Mouse (Mus musculus) CH12.LX (cell line): ENCODE measurements around the gene Cib4. TPM values are rescaled to one million over a fixed set of nuclear protein-coding genes. Genes with fewer than 3 reads are reported as not detected.

Experiments
- DNase-seq: peaks from one replicate; pipeline ENCODE4 v3.0.0-alpha.2; 2013; ENCODE audit errors: extremely low read depth
- H3K27ac ChIP-seq: 2 replicates; pipeline ENCODE4 v1.5.1; 2012; ENCODE audit warnings: low read depth, mild to moderate bottlenecking, control low read depth, moderate library complexity; ENCODE audit not compliant: insufficient read depth
- H3K27me3 ChIP-seq: replicated peaks from 2 replicates; pipeline ENCODE3; 2012; ENCODE audit warnings: inconsistent platforms
- H3K36me3 ChIP-seq, 2 experiments: replicated peaks in 1 of 2; 2 replicates each; pipeline versions ENCODE3 to v1.6.1; 2012; ENCODE audit warnings: inconsistent platforms in 1 of 2, low read length in 1 of 2, mild to moderate bottlenecking in 1 of 2, mixed read lengths in 1 of 2, moderate library complexity in 1 of 2; ENCODE audit not compliant: control insufficient read depth in 1 of 2, insufficient read depth in 1 of 2
- H3K4me1 ChIP-seq, 2 experiments: 2 replicates each; pipeline ENCODE4 v1.6.1; 2012; ENCODE audit warnings: inconsistent platforms in 1 of 2, moderate library complexity in 1 of 2; ENCODE audit not compliant: insufficient read depth in 2 of 2, control insufficient read depth in 1 of 2
- H3K4me2 ChIP-seq: 2 replicates; pipeline ENCODE4 v1.6.1; 2012; ENCODE audit warnings: low read depth, mild to moderate bottlenecking, control low read depth; ENCODE audit not compliant: poor library complexity, insufficient read depth, severe bottlenecking
- H3K4me3 ChIP-seq, 3 experiments: fragments of 150-350 bp in 1 of 3; sonication (generic) in 1 of 3; replicated peaks in 1 of 3; 2 replicates each; pipeline versions ENCODE3 to v1.5.1; 2011 to 2012; ENCODE audit warnings: low read depth in 2 of 3, low read length in 2 of 3, mild to moderate bottlenecking in 2 of 3, moderate library complexity in 2 of 3, control low read depth in 1 of 3, improper control_type of control experiment in 1 of 3, inconsistent platforms in 1 of 3, mixed read lengths in 1 of 3; ENCODE audit not compliant: poor library complexity in 1 of 3
- H3K79me2 ChIP-seq: replicated peaks from 2 replicates; pipeline ENCODE4 v1.6.1; 2012; ENCODE audit warnings: mild to moderate bottlenecking, moderate library complexity; ENCODE audit not compliant: control insufficient read depth, poor library complexity, insufficient read depth, severe bottlenecking; ENCODE audit errors: extremely low read depth
- H3K9ac ChIP-seq: 2 replicates; pipeline ENCODE4 v1.6.1; 2012; ENCODE audit warnings: low read depth, mild to moderate bottlenecking, control low read depth, moderate library complexity; ENCODE audit not compliant: insufficient read depth
- H3K9me3 ChIP-seq: replicated peaks from 2 replicates; pipeline ENCODE3; 2012; ENCODE audit warnings: low read length, inconsistent platforms, mixed read lengths
- CHD1 ChIP-seq: IDR thresholded peaks from 2 replicates; pipeline ENCODE4 v1.6.1; 2012; ENCODE audit warnings: low read depth, low read length, improper control_type of control experiment, inconsistent platforms
- CTCF ChIP-seq, 2 experiments: IDR thresholded peaks in 1 of 2; conservative IDR thresholded peaks in 1 of 2; 2 replicates each; pipeline ENCODE4 v1.5.1; 2011 to 2012; ENCODE audit warnings: low read depth in 2 of 2, low read length in 2 of 2, improper control_type of control experiment in 1 of 2, inconsistent platforms in 1 of 2, mild to moderate bottlenecking in 1 of 2, moderate library complexity in 1 of 2
- ELF1 ChIP-seq: IDR thresholded peaks from 2 replicates; pipeline ENCODE4 v1.6.1; 2014; ENCODE audit warnings: low read depth, mild to moderate bottlenecking, inconsistent platforms, low read length, improper control_type of control experiment
- IRF4 ChIP-seq: IDR thresholded peaks from 2 replicates; pipeline ENCODE4 v1.6.1; 2014; ENCODE audit warnings: low read depth, mild to moderate bottlenecking, inconsistent platforms, low read length, improper control_type of control experiment
- JUND ChIP-seq: conservative IDR thresholded peaks from 2 replicates; pipeline ENCODE4 v1.6.1; 2011; ENCODE audit warnings: low read depth, low read length, improper control_type of control experiment
- KAT2A ChIP-seq: IDR thresholded peaks from 2 replicates; pipeline ENCODE4 v1.6.1; 2012; ENCODE audit warnings: low read length, improper control_type of control experiment, inconsistent platforms; ENCODE audit not compliant: insufficient replicate concordance
- MAZ ChIP-seq: IDR thresholded peaks from 2 replicates; pipeline ENCODE4 v1.6.1; 2012; ENCODE audit warnings: low read depth, mild to moderate bottlenecking, inconsistent platforms, low read length, improper control_type of control experiment, moderate library complexity
- MXI1 ChIP-seq: IDR thresholded peaks from 2 replicates; pipeline ENCODE4 v1.6.1; 2011; ENCODE audit warnings: mild to moderate bottlenecking, low read depth, low read length, improper control_type of control experiment
- MYC ChIP-seq: IDR thresholded peaks from 2 replicates; pipeline ENCODE4 v1.6.1; 2011; ENCODE audit warnings: low read depth, mild to moderate bottlenecking, improper control_type of control experiment, low read length
- PAX5 ChIP-seq: IDR thresholded peaks from 2 replicates; pipeline ENCODE4 v1.6.1; 2012; ENCODE audit warnings: low read length, inconsistent platforms, mixed read lengths
- POLR2AphosphoS2 ChIP-seq: IDR thresholded peaks from 2 replicates; pipeline ENCODE4 v1.6.1; 2011; ENCODE audit warnings: low read depth, low read length, improper control_type of control experiment
- RAD21 ChIP-seq: IDR thresholded peaks from 2 replicates; pipeline ENCODE4 v1.6.1; 2011; ENCODE audit warnings: low read depth, mild to moderate bottlenecking, low read length, improper control_type of control experiment, moderate library complexity
- TCF12 ChIP-seq: IDR thresholded peaks from 2 replicates; pipeline ENCODE4 v1.6.1; 2014; ENCODE audit warnings: low read depth, mild to moderate bottlenecking, inconsistent platforms, low read length, improper control_type of control experiment
- UBTF ChIP-seq: IDR thresholded peaks from 2 replicates; pipeline ENCODE4 v1.6.1; 2012; ENCODE audit warnings: low read depth, mild to moderate bottlenecking, inconsistent platforms, low read length, improper control_type of control experiment, moderate library complexity
- USF2 ChIP-seq: conservative IDR thresholded peaks from 2 replicates; pipeline ENCODE4 v1.6.1; 2011; ENCODE audit warnings: low read depth, low read length, improper control_type of control experiment
- ZC3H11A ChIP-seq: IDR thresholded peaks from 2 replicates; pipeline ENCODE4 v1.6.1; 2012; ENCODE audit warnings: low read depth, mild to moderate bottlenecking, inconsistent platforms, low read length, improper control_type of control experiment
- ZKSCAN1 ChIP-seq: IDR thresholded peaks from 2 replicates; pipeline ENCODE4 v1.6.1; 2012; ENCODE audit warnings: low read depth, inconsistent platforms, low read length, improper control_type of control experiment, borderline replicate concordance
- dilution Hi-C: fragments of 300-500 bp; cut with MboI; formaldehyde crosslinking; loops from 2 replicates; pipeline ENCODE4 v1.14.3; 2020; ENCODE audit warnings: low sequenced_read_pairs; ENCODE audit not compliant: extremely low pct_unique_long_range_greater_than_20kb, extremely low pct_ligation_motif_present
- in situ Hi-C: fragments of 300-500 bp; cut with MboI; formaldehyde crosslinking; loops from 3 replicates; pipeline ENCODE4 v1.14.3; 2019; ENCODE audit warnings: low sequenced_read_pairs, low pct_ligation_motif_present, low pct_unique_long_range_greater_than_20kb, mixed read lengths
- polyA plus RNA-seq: library from polyadenylated mRNA; unstranded; fragments of >175 nt; gene quantifications from 2 replicates; pipeline ENCODE4 v1.2.1, GENCODE M21; 2012; ENCODE audit warnings: low read depth; ENCODE audit not compliant: insufficient read length
- total RNA-seq, 2 experiments: library from RNA; depleted of rRNA; stranded (reverse); fragments of 300-350 nt in 1 of 2; fragments of >200 nt in 1 of 2; gene quantifications; 2 replicates each; pipeline ENCODE4 v1.2.3; 2012 to 2014

Cib4 gene
- total and polyA plus RNA-seq, 3 experiments = not detected

DNA sequence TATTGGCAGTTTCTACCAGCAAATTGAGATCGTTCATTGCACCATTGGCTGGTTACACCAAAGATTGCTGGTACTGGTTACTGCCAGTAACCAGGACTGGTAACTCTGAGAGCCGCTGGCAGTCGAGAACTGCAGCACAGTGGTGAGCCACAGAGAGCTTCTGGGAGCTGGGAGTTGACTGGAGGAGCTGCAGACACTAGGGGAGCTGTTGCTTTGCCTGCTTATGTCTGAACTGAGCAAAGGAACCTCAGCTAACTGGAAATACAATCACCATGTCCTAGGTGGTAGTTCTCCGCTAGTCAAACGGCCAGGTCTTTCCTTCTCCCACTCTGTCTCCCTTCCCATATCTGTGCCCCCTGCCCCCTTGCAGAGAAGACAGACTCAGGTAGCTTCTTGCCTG is 103.4 kb downstream of the Cib4 start:
- dilution Hi-C loops = no loop called here

DNA sequence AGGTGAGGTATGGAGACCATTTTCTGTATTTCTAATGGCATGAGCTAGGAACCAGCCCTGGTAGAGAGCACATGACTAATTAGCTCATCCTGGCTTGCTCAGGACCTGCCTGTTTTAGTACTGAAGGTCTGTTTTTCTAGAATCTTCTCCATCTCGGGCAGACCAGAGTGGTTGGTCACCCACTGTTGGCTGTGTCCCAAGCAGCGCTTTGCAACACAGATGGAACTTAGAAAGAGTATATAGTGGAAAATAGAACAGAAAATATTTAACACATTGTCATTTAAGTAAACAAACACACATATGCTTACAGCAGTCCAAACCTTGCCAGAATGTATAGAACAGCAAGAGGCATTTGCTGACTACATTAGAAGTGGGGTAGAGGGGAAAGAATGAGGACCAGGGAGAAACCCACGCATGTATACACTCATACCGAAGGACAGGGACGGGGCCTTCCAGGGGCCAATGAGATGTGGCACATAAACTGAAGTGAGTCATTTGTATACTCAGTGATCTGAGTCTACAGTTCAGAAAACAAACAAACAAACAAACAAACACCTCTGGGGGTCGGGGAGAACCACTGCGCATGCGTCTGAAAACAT is 105.2 kb downstream of the Cib4 start:
- DNase-seq = no peak
- Histone ChIP-seq H3K4me1 (peaks cover 13 to 18% of the 10 kb centered on the region in 2 experiments), H3K36me3 (no peaks in the 10 kb centered on the region), H3K27me3 (peaks cover 40% of the 10 kb centered on the region), H3K4me3 (no peak overlapping the region), H3K9me3 (no peaks in the 10 kb centered on the region), H3K79me2 (no peaks in the 10 kb centered on the region)
- dilution Hi-C loops = no loop called here
- in situ Hi-C loops = no loop called here
- TF ChIP-seq USF2 (no peak), POLR2AphosphoS2 (no peak), KAT2A (no peak), JUND (0 out of 2 replicates have a peak, but pooled peaks have one; percentile 9), MAZ (no peak), IRF4 (peak; percentile 57; the same call in 1 of the 2 replicates), PAX5 (no peak), CTCF (conservative IDR thresholded peaks at IDR 0.05 in 1 of 2, IDR thresholded peaks at IDR 0.05 in 1 of 2; ENCODE audit: low read depth in 2 of 2, low read length in 2 of 2) (no peak), CHD1 (no peak), ZKSCAN1 (no peak)
- TF ChIP-seq, all 38 proteins: peak for 2
- Histone ChIP-seq H3K27ac (no peak overlapping the region), H3K9ac (no peak overlapping the region), H3K4me2 (peak overlapping the region; percentile 34; the same call in 1 of the 2 replicates)

More for the DNA sequence above, 103.4 kb downstream of the Cib4 start:
- Histone ChIP-seq H3K27me3 (peaks cover 41% of the 10 kb centered on the region), H3K4me2 (no peak overlapping the region), H3K79me2 (no peaks in the 10 kb centered on the region), H3K27ac (no peak overlapping the region), H3K4me1 (peaks cover 13 to 18% of the 10 kb centered on the region in 2 experiments), H3K4me3 (no peak overlapping the region), H3K9ac (no peak overlapping the region), H3K36me3 (no peaks in the 10 kb centered on the region), H3K9me3 (no peaks in the 10 kb centered on the region)
- DNase-seq = peak; percentile 15
- in situ Hi-C loops = no loop called here
- no peak for TF ChIP-seq PAX5
- TF ChIP-seq TCF12 = no peak
- no peak for TF ChIP-seq MXI1
- TF ChIP-seq ZC3H11A = no peak
- TF ChIP-seq UBTF = no peak
- TF ChIP-seq IRF4 = peak; percentile 52; the same call in 1 of the 2 replicates
- peak; percentile 36 for TF ChIP-seq RAD21
- peak; percentile 27; the same call in 1 of the 2 replicates for TF ChIP-seq ELF1
- peak; percentile 9 to 68; a peak in 2 of 4 replicates for TF ChIP-seq CTCF (conservative IDR thresholded peaks at IDR 0.05 in 1 of 2, IDR thresholded peaks at IDR 0.05 in 1 of 2; ENCODE audit: low read depth in 2 of 2, low read length in 2 of 2)
- no peak for TF ChIP-seq MYC
- no peak for TF ChIP-seq KAT2A
